Mouse (Mus musculus) spleen, embryonic (tissue): ENCODE data around the gene Actg1.

Experiments
- CTCF ChIA-PET: fragments of 350-600 bp; sonication (Branson Sonifier 250); formaldehyde crosslinking; loops from one replicate; lab custom pipeline; 2022; lab: Charles Lee

Gene Actg1

DNA sequence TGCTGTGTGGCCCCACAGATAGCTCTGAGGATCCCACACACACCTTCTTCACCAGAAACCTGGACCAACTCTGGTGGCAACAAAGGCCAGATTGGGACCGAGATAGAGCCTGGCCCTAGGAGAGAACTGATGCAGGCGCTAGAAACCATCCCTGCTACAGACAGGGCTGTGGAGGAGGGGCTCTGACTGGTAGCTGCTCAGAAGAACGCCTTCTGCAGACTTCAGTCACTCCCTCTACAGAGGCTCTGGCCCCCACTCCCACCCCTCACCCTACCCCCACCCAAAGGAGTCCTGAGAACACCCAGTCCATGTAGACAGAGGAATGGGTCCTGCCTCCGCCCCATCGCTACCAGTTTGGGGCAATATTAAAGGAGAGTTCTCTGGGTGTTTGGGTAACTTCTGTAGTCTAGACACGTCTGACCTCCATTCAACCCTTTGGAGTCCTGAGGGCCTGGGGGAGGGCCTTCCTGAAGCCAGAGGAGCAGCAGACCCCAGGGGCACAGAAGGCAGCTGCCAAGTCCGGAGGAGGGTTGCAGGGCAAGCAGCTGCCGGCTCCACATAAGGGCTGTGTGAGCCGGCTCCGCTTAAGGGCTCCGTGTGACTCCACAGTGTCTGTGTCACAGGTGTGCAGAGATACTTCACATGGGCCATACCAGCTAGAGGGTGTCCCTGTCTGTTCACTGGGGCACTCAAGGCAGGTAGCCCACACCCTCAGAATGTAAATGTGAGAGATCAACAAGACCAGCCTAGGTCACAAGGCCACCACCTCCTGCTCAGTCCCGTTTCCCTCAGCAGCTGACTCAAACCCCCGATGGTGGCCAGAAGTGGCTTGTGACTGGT, 51.8 kb downstream of the Actg1 start:
- CTCF ChIA-PET: interaction anchor here (0.7 kb wide), 1 partner anchor 1119 kb away, joined by 3 read pairs; no protein-coding TSS in a partner anchor
